Mouse (Mus musculus): Measurements from ENCODE around the gene Arhgdia. TPM values are rescaled to one million over a fixed set of nuclear protein-coding genes. Genes with fewer than 3 reads are reported as not detected.

The Arhgdia gene
- polyA plus RNA-seq, 1 experiment from 2014 or later, result 345 TPM

- H3K9ac ChIP-seq, result no peak overlapping the region; the same call in 1 of the 2 replicates
- H3K36me3 ChIP-seq, result no peaks in the 10 kb centered on the region
- H3K4me1 ChIP-seq (replicated peaks), result peaks cover 44% of the 10 kb centered on the region
- H3K27ac ChIP-seq, result no peak overlapping the region
- no peaks in the 10 kb centered on the region for H3K9me3 ChIP-seq (replicated peaks)
- WGBS, result 48% methylated on average over 3 of the region's 3 CpGs
- peaks cover 55% of the 10 kb centered on the region for H3K27me3 ChIP-seq
- no peak overlapping the region for H3K4me2 ChIP-seq
- no peak for ATAC-seq (replicated peaks; ENCODE audit: insufficient number of reproducible peaks, insufficient read depth, low FRiP score, low read depth)
- no peak overlapping the region for H3K4me3 ChIP-seq
These were observed 46.3 kb downstream of the Arhgdia start for GRCm38 (mm10) chr11:120535145-120535544.

GRCm38 (mm10) chr11:120534093-120534492 lies 47.3 kb downstream of the Arhgdia start:
- no peak overlapping the region for H3K27ac ChIP-seq
- no peak for ATAC-seq (replicated peaks; ENCODE audit: insufficient number of reproducible peaks, insufficient read depth, low FRiP score, low read depth)
- no peak overlapping the region for H3K9ac ChIP-seq
- peaks cover 66% of the 10 kb centered on the region for H3K27me3 ChIP-seq
- no peaks in the 10 kb centered on the region for H3K36me3 ChIP-seq
- H3K4me3 ChIP-seq, result no peak overlapping the region
- H3K9me3 ChIP-seq (replicated peaks), result no peaks in the 10 kb centered on the region
- WGBS, result 82% methylated on average over 8 of the region's 8 CpGs
- H3K4me1 ChIP-seq (replicated peaks), result peaks cover 34% of the 10 kb centered on the region
- no peak overlapping the region for H3K4me2 ChIP-seq

DNA sequence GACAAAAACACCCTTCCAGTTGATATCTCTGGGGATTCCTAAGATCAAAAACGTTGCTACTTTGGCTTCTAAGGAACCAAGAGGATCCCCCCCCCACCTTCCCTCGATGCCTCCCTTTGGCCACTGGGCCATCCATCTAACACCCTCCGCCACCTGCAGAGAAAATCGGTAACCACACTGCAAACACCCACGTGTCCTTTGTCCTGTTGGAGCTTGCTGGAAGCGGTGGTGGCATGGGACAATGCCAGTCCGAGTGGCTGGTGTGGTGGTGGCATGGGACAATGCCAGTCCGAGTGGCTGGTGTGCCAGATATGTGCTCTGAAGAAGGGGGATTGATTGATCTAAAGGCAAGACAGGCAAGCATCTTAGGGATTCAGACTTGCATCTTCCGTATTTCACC lies 49.8 kb downstream of the Arhgdia start:
- H3K9me3 ChIP-seq (replicated peaks), result no peaks in the 10 kb centered on the region
- 28% methylated on average over 9 of the region's 9 CpGs for WGBS
- no peak overlapping the region for H3K4me2 ChIP-seq
- no peak overlapping the region for H3K4me3 ChIP-seq
- H3K4me1 ChIP-seq (replicated peaks), result peaks cover 24% of the 10 kb centered on the region
- H3K36me3 ChIP-seq, result no peaks in the 10 kb centered on the region
- no peak overlapping the region for H3K9ac ChIP-seq
- H3K27me3 ChIP-seq, result peaks cover 80% of the 10 kb centered on the region
- H3K27ac ChIP-seq, result no peak overlapping the region
- ATAC-seq (replicated peaks; ENCODE audit: insufficient number of reproducible peaks, insufficient read depth, low FRiP score, low read depth), result no peak

GRCm38 (mm10) chr11:120530085-120530964 lies 51.1 kb downstream of the Arhgdia start, which contains the start of gene Gcgr:
Gcgr (plus strand) TSS chr11:120530699.
- WGBS, result 8% methylated on average over 54 of the region's 62 CpGs
- Histone ChIP-seq H3K4me3 (peak within 1 kb of the TSS; percentile 48), H3K4me2 (peak within 1 kb of the TSS; percentile 80), H3K9ac (peak within 1 kb of the TSS; percentile 44), H3K4me1 (replicated peaks) (peaks cover 20% of the 10 kb centered on the region), H3K36me3 (no peaks in the 10 kb centered on the region), H3K9me3 (replicated peaks) (no peaks in the 10 kb centered on the region), H3K27me3 (peaks cover 78% of the 10 kb centered on the region), H3K27ac (no peak within 1 kb of the TSS)
- ATAC-seq (replicated peaks; ENCODE audit: insufficient number of reproducible peaks, insufficient read depth, low FRiP score, low read depth), result peak; percentile 56; the same call in 1 of the 2 replicates

- WGBS, result 59% methylated on average over 4 of the region's 4 CpGs
- H3K4me3 ChIP-seq, result no peak overlapping the region
- no peak for ATAC-seq (replicated peaks; ENCODE audit: insufficient number of reproducible peaks, insufficient read depth, low FRiP score, low read depth)
- H3K4me1 ChIP-seq (replicated peaks), result peaks cover 14% of the 10 kb centered on the region
- H3K27ac ChIP-seq, result no peak overlapping the region
- H3K9me3 ChIP-seq (replicated peaks), result no peaks in the 10 kb centered on the region
- H3K27me3 ChIP-seq, result peaks cover 67% of the 10 kb centered on the region
- H3K4me2 ChIP-seq, result no peak overlapping the region
- H3K9ac ChIP-seq, result no peak overlapping the region
- no peaks in the 10 kb centered on the region for H3K36me3 ChIP-seq
These were observed 52.5 kb downstream of the Arhgdia start for GRCm38 (mm10) chr11:120528903-120529302.

Small RNA genes lying within 50 kb of the gene (microRNA-seq; reads per million reads assigned to microRNA genes)
- gene Mir6936, result not detected

Other genes starting within 250 kb of the Arhgdia start
- 921 and 1,308 TPM in 2 replicates for gene Actg1, start 233.1 kb downstream of the Arhgdia start, polyA plus RNA-seq (2015; fragmentation: Nextera tagmentation; extraction: Ambion mirVana)
- gene Fscn2, start 220.1 kb downstream of the Arhgdia start, polyA plus RNA-seq (2015; fragmentation: Nextera tagmentation; extraction: Ambion mirVana), result 0.42 and 0.66 TPM in 2 replicates
- 27.0 and 38.0 TPM in 2 replicates for gene Faap100, start 202.9 kb downstream of the Arhgdia start, polyA plus RNA-seq (2015; fragmentation: Nextera tagmentation; extraction: Ambion mirVana)
- 22.5 and 30.3 TPM in 2 replicates for gene Nploc4, start 143.9 kb downstream of the Arhgdia start, polyA plus RNA-seq (2015; fragmentation: Nextera tagmentation; extraction: Ambion mirVana)
- 0.09 TPM in 1 of 2 replicates, not detected in the other for gene Tspan10, start 139.0 kb downstream of the Arhgdia start, polyA plus RNA-seq (2015; fragmentation: Nextera tagmentation; extraction: Ambion mirVana)
- 0.14 and 0.29 TPM in 2 replicates for gene Pde6g, start 128.1 kb downstream of the Arhgdia start, polyA plus RNA-seq (2015; fragmentation: Nextera tagmentation; extraction: Ambion mirVana)
- gene Oxld1, start 123.6 kb downstream of the Arhgdia start, polyA plus RNA-seq (2015; fragmentation: Nextera tagmentation; extraction: Ambion mirVana), result 18.1 and 21.4 TPM in 2 replicates
- gene Ccdc137, start 123.5 kb downstream of the Arhgdia start, polyA plus RNA-seq (2015; fragmentation: Nextera tagmentation; extraction: Ambion mirVana), result 22.1 and 26.5 TPM in 2 replicates
- 26.7 and 37.5 TPM in 2 replicates for gene Arl16, start 114.0 kb downstream of the Arhgdia start, polyA plus RNA-seq (2015; fragmentation: Nextera tagmentation; extraction: Ambion mirVana)
- gene Mrpl12, start 97.0 kb downstream of the Arhgdia start, polyA plus RNA-seq (2015; fragmentation: Nextera tagmentation; extraction: Ambion mirVana), result 203 and 218 TPM in 2 replicates
- 32.1 and 45.0 TPM in 2 replicates for gene Slc25a10, start 89.8 kb downstream of the Arhgdia start, polyA plus RNA-seq (2015; fragmentation: Nextera tagmentation; extraction: Ambion mirVana)
- 2.7 and 2.8 TPM in 2 replicates for gene Gcgr, start 50.9 kb downstream of the Arhgdia start, polyA plus RNA-seq (2015; fragmentation: Nextera tagmentation; extraction: Ambion mirVana)
- gene Mcrip1, start 31.9 kb downstream of the Arhgdia start, polyA plus RNA-seq (2015; fragmentation: Nextera tagmentation; extraction: Ambion mirVana), result 119 and 143 TPM in 2 replicates
- gene Ppp1r27, start 30.5 kb downstream of the Arhgdia start, polyA plus RNA-seq (2015; fragmentation: Nextera tagmentation; extraction: Ambion mirVana), result 0.50 and 7.6 TPM in 2 replicates
- gene P4hb, start 8.4 kb downstream of the Arhgdia start, polyA plus RNA-seq (2015; fragmentation: Nextera tagmentation; extraction: Ambion mirVana), result 357 and 484 TPM in 2 replicates
- gene Alyref, start 16.7 kb upstream of the Arhgdia start, polyA plus RNA-seq (2015; fragmentation: Nextera tagmentation; extraction: Ambion mirVana), result 238 and 262 TPM in 2 replicates
- gene Anapc11, start 16.8 kb upstream of the Arhgdia start, polyA plus RNA-seq (2015; fragmentation: Nextera tagmentation; extraction: Ambion mirVana), result 175 and 182 TPM in 2 replicates
- gene Npb, start 26.9 kb upstream of the Arhgdia start, polyA plus RNA-seq (2015; fragmentation: Nextera tagmentation; extraction: Ambion mirVana), result 11.7 and 13.0 TPM in 2 replicates
- gene Pcyt2, start 36.3 kb upstream of the Arhgdia start, polyA plus RNA-seq (2015; fragmentation: Nextera tagmentation; extraction: Ambion mirVana), result 80.3 and 111 TPM in 2 replicates
- 17.6 and 25.1 TPM in 2 replicates for gene Sirt7, start 43.6 kb upstream of the Arhgdia start, polyA plus RNA-seq (2015; fragmentation: Nextera tagmentation; extraction: Ambion mirVana)
- 17.8 and 21.2 TPM in 2 replicates for gene Mafg, start 52.0 kb upstream of the Arhgdia start, polyA plus RNA-seq (2015; fragmentation: Nextera tagmentation; extraction: Ambion mirVana)
- 17.1 and 23.5 TPM in 2 replicates for gene Pycr1, start 62.1 kb upstream of the Arhgdia start, polyA plus RNA-seq (2015; fragmentation: Nextera tagmentation; extraction: Ambion mirVana)
- 13.2 and 15.4 TPM in 2 replicates for gene Myadml2, start 66.5 kb upstream of the Arhgdia start, polyA plus RNA-seq (2015; fragmentation: Nextera tagmentation; extraction: Ambion mirVana)
- 1.5 and 2.7 TPM in 2 replicates for gene Notum, start 79.6 kb upstream of the Arhgdia start, polyA plus RNA-seq (2015; fragmentation: Nextera tagmentation; extraction: Ambion mirVana)
- gene Aspscr1, start 91.3 kb upstream of the Arhgdia start, polyA plus RNA-seq (2015; fragmentation: Nextera tagmentation; extraction: Ambion mirVana), result 90.4 and 110 TPM in 2 replicates
- 105 and 111 TPM in 2 replicates for gene Cenpx, start 132.1 kb upstream of the Arhgdia start, polyA plus RNA-seq (2015; fragmentation: Nextera tagmentation; extraction: Ambion mirVana)
- gene Lrrc45, start 132.3 kb upstream of the Arhgdia start, polyA plus RNA-seq (2015; fragmentation: Nextera tagmentation; extraction: Ambion mirVana), result 27.5 and 36.8 TPM in 2 replicates
- 7.8 and 17.0 TPM in 2 replicates for gene Rac3, start 139.8 kb upstream of the Arhgdia start, polyA plus RNA-seq (2015; fragmentation: Nextera tagmentation; extraction: Ambion mirVana)
- 7.0 and 16.7 TPM in 2 replicates for gene Dcxr, start 145.7 kb upstream of the Arhgdia start, polyA plus RNA-seq (2015; fragmentation: Nextera tagmentation; extraction: Ambion mirVana)
- 11.4 and 46.0 TPM in 2 replicates for gene Cbr2, start 150.5 kb upstream of the Arhgdia start, polyA plus RNA-seq (2015; fragmentation: Nextera tagmentation; extraction: Ambion mirVana)
- 2.1 and 2.8 TPM in 2 replicates for gene Hmga1b, start 181.2 kb upstream of the Arhgdia start, polyA plus RNA-seq (2015; fragmentation: Nextera tagmentation; extraction: Ambion mirVana)
- 21.1 and 30.8 TPM in 2 replicates for gene Rfng, start 202.6 kb upstream of the Arhgdia start, polyA plus RNA-seq (2015; fragmentation: Nextera tagmentation; extraction: Ambion mirVana)
- gene Gps1, start 202.6 kb upstream of the Arhgdia start, polyA plus RNA-seq (2015; fragmentation: Nextera tagmentation; extraction: Ambion mirVana), result 113 and 134 TPM in 2 replicates
- 36.9 and 50.0 TPM in 2 replicates for gene Dus1l, start 214.8 kb upstream of the Arhgdia start, polyA plus RNA-seq (2015; fragmentation: Nextera tagmentation; extraction: Ambion mirVana)
- gene Fasn, start 242.9 kb upstream of the Arhgdia start, polyA plus RNA-seq (2015; fragmentation: Nextera tagmentation; extraction: Ambion mirVana), result 17.0 and 31.7 TPM in 2 replicates